Mouse (Mus musculus) spleen, embryonic (tissue): ENCODE data around the gene Cdc16.

Source experiments
- CTCF ChIA-PET: fragments of 350-600 bp; sonication (Branson Sonifier 250); formaldehyde crosslinking; loops from one replicate; lab custom pipeline; 2022; lab: Charles Lee

Cdc16 gene

GRCm38 (mm10) chr8:13799566-13799965, 42.1 kb downstream of the Cdc16 start:
- CTCF ChIA-PET, result no interaction called here

- CTCF ChIA-PET, result no interaction called here
Measured at GRCm38 (mm10) chr8:13828598-13829172, 71.2 kb downstream of the Cdc16 start.
